Mouse (Mus musculus) spleen, postnatal 14 days (tissue): ENCODE data around the gene Hspb9.
A peak's percentile ranks its signal among the peaks of the same experiment; 100 is the strongest.

Source experiments
- DNase-seq, 2 experiments: peaks; one replicate each; pipeline ENCODE4 v3.0.0; 2021 to 2022; ENCODE audit warnings: low spot score in 2 of 2

Hspb9 gene

GRCm38 (mm10) chr11:100705095-100705747 is 8.4 kb upstream of the Hspb9 start:
- DNase-seq: no peak

- no peak for DNase-seq
Measured at GRCm38 (mm10) chr11:100709201-100709810, 4.3 kb upstream of the Hspb9 start.

- no peak for DNase-seq
Measured at GRCm38 (mm10) chr11:100710528-100710927, 3.1 kb upstream of the Hspb9 start.

- no peak for DNase-seq
Measured at GRCm38 (mm10) chr11:100710977-100711376, 2.7 kb upstream of the Hspb9 start.

- peak; percentile 49 to 61 for DNase-seq
Measured at GRCm38 (mm10) chr11:100711783-100712615, 1.7 kb upstream of the Hspb9 start, which contains the start of gene Kat2a. TSS of gene Kat2a (minus strand) at chr11:100712465.

GRCm38 (mm10) chr11:100713174-100713573 is 476 bp upstream of the Hspb9 start:
- no peak for DNase-seq

GRCm38 (mm10) chr11:100714534-100714915 is 875 bp downstream of the Hspb9 start:
- DNase-seq: peak; percentile 58 to 81

- no peak for DNase-seq
Measured at GRCm38 (mm10) chr11:100714948-100715347, 1.3 kb downstream of the Hspb9 start.

- DNase-seq: no peak
Measured at GRCm38 (mm10) chr11:100716649-100717048, 3.0 kb downstream of the Hspb9 start.

- no peak for DNase-seq
Measured at GRCm38 (mm10) chr11:100718462-100718861, 4.8 kb downstream of the Hspb9 start.

- DNase-seq: no peak
Measured at GRCm38 (mm10) chr11:100718866-100719265, 5.2 kb downstream of the Hspb9 start.

- DNase-seq: no peak
Measured at GRCm38 (mm10) chr11:100719312-100719711, 5.7 kb downstream of the Hspb9 start.

- no peak for DNase-seq
Measured at GRCm38 (mm10) chr11:100719893-100720292, 6.2 kb downstream of the Hspb9 start.

- DNase-seq: no peak
Measured at GRCm38 (mm10) chr11:100720345-100720744, 6.7 kb downstream of the Hspb9 start.

GRCm38 (mm10) chr11:100721254-100721653 is 7.6 kb downstream of the Hspb9 start:
- no peak for DNase-seq

GRCm38 (mm10) chr11:100721776-100722492 is 8.3 kb downstream of the Hspb9 start:
- DNase-seq: no peak

GRCm38 (mm10) chr11:100722493-100723028 is 8.9 kb downstream of the Hspb9 start:
- no peak for DNase-seq

GRCm38 (mm10) chr11:100724919-100725512 is 11.4 kb downstream of the Hspb9 start:
- DNase-seq: no peak

- no peak for DNase-seq
Measured at GRCm38 (mm10) chr11:100727201-100727600, 13.6 kb downstream of the Hspb9 start.

GRCm38 (mm10) chr11:100728601-100729000 is 15.0 kb downstream of the Hspb9 start:
- DNase-seq: no peak

GRCm38 (mm10) chr11:100729976-100730375 is 16.3 kb downstream of the Hspb9 start:
- no peak for DNase-seq
